Mouse (Mus musculus): ENCODE results near the gene Rnf114.

GRCm38 (mm10) chr2:167529935-167530513 is 37.6 kb downstream of the Rnf114 start:
- TF ChIP-seq CTCF (IDR thresholded peaks at IDR 0.05) (no peak), EP300 (IDR thresholded peaks at IDR 0.05) (no peak)

All from lung, postnatal 0 days (tissue).